Mouse (Mus musculus) kidney, adult 11 months (tissue): ENCODE measurements around the gene Fbxo47.

Experiments used
- DNase-seq: peaks from one replicate; pipeline ENCODE4 v3.0.0; 2022

Fbxo47 gene

DNA sequence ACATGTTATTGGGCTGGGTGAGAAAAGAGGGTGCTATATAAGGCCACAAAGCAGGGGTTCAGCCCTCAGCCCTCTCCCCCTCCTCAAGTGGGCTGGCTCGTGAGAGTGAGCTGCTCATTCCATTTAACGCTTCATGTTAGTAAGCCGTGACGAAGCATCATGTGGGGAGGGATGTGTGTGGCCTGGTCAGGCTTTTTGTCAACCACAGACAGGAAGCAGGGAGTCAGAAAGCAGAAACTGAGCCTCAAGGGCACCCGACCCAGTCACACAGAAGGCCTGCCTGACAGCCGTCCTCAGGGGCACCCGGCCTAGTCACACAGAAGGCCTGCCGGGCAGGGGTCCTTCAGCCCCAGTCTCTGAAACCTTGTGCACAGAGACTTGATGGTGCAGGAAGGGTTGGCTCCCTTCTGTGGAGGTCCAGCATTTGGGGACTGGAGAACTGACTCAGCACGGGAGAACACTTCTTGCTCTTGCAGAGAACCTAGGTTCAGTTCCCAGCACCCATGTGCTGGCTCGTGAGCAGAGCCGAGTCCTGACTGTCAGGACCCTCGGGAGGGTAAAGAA is 54.0 kb downstream of the Fbxo47 start:
- DNase-seq: no peak

DNA sequence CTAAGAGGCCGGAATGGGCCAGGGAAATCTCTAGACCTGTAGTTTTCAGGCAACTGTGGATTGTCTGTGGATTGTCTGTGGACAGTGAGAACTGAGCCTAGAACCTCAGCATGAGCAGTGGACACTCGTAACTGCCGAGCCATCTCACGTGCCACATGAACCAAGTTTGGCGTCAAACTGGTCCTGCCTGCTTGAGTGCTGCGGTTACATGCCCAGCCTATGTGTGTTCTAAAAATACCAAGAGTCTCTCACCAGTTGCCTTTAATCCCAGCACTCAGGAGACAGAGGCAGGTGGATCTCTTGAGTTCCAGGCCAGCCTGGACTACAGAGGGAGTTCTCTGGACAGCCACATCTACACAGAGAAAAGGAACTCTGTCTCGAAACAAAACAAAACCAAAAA is 54.6 kb downstream of the Fbxo47 start:
- no peak for DNase-seq

DNA sequence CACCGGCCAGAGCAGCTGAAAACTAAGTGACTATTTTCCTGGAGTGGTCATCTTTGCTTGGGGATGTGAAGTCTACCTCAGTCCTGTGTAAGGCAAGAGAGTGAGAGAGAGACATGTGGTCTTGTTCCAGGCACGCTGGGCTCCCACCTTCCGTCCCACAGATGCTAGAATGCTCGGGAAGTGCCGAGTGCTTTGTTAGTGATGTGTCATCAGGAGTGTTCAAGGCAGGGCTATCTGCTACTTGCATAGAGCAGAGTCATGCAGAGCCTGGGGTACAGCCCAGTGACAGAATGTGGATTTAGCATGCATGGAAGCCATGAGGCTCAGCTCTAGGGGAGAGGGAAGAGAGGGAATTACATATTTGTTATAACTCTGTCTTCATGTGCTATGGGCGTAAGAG is 56.3 kb downstream of the Fbxo47 start:
- no peak for DNase-seq

DNA sequence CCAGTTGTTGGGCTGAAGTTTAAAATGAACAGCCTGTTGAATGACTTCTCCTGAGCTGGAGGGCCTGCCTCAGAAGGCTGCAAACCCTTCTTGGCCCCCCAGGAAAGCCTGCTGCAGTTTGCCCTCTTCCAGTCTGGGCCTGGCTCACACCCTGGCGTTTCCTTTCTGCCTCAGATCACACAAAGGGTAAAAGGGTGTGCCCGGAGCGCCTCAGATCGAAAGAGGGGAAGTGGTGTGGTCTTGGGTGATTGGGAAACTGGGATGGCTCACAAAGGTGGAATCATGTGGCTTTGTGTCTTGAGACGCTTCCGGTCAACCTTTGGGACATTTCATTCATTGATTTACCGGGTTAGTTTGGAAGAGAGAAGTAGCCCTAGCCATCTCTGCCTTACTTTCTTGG is 57.5 kb downstream of the Fbxo47 start:
- no peak for DNase-seq

DNA sequence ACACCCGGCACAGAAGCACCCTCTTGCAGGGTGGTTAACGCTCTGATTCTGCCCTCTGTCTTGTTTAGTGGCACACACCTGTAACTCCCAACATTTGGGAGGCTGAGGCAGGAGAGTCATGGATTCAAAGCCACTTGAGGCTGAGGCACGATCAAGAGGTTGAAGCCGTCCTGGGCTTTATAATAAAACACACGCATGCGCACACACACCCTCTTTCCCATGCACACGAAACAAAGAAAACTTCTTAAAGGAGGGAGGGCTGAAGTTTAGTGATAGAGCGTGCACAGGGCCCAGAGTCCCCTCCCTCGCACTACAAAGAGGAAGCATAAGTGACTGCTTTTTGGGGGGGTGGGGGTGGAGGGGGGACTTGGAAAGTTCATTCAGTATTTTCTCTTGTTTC is 58.0 kb downstream of the Fbxo47 start:
- DNase-seq: no peak

DNA sequence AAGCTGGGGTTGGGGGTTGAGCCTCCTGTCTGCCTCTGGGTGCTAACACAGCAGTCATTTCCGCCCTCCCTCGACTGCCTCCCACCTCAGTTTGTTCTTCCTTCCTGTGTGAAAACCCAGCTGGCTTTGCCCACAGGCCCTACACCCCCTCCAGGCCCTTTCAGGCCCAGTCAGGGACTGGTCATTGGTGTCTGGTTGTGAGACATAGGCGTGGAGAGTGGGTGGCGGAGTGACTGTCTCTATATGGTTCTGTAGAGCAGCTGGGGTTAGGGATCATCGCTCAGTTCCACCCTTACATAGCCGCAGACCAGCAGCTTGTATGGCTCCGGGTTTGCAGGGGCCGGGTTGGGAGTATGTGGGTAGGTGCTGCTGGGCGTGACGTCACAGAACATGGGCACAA is 58.7 kb downstream of the Fbxo47 start:
- no peak for DNase-seq

DNA sequence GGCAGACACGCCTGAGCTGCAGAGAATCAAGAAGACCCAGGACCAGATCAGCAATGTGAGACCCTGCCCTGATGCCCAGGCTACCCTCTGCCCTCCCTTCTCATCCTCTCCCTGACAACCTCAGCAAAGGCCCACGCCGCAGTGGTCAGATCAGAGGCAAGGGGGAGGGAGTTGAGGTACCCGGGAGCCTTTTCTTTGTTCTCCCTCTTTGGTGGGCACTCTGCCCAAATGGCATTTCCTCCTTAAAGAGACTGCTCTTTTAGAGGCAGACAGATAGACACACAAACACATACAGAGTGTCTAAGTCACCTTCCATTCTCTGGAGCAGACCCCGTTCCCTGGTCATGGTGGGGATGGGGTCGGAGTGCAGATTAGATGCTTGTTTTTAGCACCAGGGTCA is 59.1 kb downstream of the Fbxo47 start:
- DNase-seq: no peak

DNA sequence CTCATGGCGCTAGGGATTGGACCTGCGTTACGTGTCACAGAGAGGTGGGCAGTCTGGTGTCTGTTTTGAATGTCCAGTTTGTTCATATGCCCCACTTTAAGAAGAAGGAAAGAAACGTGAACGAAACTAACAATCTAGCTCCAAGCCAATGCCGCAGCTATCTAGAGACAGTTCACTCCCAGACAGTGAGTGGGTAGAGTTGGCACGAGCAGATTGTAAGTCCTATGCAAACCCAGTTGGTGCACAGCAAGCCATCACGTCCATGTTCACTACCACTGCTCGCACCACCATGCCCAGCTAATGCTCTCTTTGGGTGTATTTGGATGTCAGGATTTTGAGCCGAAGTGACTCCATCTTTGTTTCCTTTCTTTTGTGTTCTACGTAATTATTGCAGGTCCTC is 59.8 kb downstream of the Fbxo47 start:
- no peak for DNase-seq

DNA sequence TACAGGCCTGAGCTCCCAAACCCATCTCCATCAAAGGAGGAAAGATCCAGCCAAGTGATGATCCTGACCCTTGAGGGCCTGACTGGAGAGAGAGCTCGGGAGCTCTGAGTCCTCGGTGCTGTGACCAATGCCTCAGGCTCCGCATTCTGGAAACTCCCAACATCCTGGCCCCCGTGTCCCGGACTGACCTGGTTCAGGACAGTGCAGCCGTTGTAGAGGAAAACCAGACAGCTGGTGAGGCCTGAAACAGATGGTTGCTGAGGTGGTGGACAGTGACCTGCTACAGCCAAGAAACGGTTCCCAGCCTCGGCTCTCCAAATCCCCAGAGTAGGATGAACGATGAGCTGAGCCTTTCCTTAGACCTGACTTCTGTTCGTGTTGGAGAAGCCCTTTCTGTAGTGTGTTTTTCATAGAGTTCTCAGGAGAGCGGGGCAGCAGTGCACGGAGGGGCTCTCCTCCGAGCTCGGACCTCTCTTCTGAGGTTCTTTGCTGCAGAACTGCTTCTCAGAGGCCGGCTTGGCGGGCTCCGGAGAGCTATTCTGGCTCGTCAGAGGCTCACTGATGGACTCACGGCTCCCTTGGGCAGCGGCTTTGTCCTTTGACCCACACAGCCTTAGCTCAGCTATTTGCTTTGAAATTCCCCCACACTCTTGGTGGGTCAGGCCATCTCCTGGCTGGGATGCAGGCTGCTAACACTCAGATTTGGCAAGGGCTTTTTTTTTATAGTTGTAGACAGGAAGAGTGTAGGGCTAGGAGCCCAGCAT is 60.9 kb downstream of the Fbxo47 start:
- DNase-seq: no peak

DNA sequence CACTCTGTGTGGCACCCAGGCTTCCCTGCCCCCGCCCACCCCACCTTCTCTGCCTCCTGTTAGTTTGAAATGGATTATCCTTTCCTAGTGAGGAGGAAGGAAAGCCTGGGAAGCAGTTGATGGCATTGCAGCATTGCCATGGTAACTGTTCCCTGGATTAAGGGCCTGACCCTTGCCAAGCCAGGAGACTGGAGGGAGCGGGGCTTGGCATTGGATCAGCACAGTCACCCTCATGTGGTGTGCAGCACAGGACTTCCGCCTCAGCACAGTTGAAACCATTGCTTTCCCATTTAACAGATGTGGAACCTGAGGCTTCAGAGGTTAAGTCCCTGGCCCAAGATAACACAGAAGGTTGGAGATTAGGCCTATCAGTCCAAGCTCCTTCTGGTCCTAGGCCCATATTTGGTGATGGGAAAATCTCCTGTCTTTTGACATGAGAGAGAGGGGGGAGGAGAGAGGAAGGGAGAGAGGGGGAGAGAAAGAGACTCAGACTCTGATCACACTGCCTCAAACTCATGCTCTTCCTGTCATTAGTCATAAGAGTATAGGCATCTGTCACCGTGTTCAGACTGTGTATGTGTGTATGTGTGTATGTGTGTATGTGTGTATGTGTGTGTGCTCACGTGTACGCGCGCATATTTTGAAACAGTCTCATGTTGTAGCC is 62.4 kb downstream of the Fbxo47 start:
- DNase-seq: no peak

DNA sequence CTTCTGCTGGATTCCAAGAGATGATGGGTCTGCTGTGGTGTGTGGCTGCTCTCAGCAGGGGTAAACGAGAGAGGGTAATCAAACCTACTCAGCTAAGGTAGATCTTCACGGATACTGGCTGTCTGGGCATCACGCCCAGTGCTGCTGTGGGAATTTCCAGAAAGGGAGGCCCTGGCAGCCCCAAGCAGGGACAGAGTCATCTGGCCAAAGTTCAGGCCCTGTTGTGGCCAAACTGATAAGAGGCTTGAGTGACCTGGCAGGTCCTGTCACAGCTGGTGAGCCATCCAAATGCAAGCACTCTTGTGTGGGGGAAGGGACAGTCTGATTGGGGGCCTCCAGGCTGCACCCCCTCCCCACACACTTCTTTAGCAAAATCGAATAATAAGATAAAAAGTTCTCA is 63.1 kb downstream of the Fbxo47 start:
- peak; percentile 92 for DNase-seq

DNA sequence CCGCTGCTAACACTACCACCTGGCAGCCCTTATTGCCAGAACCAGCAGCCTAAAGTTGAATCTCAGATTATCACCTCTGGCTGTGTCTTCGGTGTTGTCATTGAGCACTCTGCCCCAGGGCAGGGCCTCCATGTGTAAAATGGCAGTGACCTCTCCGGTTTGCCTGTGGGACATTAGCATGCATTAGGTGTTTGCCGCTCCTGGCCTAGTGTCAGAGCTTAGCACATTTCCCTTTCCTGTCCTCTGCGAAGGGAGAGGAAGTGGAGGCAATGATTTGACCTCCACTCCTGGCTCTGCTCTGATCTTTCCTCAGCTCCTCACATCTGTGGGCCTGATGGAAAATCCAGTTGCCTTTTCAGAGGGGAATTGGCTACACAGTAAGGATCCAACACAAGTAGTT is 64.0 kb downstream of the Fbxo47 start:
- no peak for DNase-seq

DNA sequence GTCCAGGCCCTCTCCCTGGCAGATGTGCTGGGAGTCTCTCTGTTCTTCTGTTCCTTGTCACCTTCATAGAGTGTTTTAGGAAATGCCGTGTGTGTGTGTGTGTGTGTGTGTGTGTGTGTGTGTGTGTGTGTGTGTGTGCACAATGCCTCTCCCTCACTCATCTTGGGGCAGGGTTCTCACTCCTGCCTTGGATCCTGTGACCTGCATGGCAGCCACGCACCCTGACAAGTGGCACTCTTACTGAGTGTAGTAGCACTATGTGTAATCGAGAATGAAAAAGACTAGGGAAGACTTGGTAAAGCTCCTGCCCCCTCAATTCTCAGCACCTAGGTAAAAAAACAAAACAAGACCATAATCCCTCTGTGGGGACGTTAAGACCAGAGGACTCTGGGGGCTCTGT is 64.9 kb downstream of the Fbxo47 start:
- no peak for DNase-seq

DNA sequence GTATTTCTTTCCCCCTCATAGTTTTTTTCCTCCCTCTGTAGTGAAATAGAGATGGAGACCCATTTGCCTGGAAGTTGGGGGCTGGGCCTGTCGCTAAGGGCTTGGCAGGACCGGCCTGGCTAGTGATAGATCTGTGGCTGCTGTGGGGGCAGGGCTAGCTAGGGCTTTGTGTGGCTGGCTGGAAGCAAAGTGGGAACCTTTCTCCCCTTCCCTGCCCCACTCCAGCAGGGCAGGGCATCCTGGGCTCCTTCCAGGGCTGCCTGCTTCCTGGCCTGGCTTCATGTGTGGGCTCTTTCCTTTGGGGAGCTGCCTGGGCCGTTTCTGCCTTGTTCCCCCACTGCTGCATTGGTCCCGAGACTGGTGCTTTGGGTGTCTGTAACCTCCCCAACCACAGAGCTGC is 65.4 kb downstream of the Fbxo47 start:
- DNase-seq: no peak

DNA sequence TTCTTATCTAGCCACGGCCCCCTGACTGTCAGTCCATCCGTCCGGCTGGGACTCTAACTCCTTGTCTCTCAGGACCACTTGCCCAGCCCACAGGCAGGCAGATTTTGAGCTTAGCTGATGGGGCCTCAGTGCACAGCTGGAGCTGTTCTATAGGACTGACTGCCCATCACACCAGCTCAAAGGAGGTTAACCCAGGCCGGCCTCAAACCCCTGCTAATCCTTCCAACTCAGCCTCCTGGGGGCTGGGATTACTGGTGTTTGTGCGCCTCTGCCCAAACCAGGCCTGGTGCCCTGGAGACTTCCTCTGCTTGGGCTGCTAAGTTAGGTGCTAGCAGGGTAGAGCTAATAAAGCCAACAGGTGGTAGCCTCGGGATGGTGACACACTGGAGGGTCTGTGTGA is 66.0 kb downstream of the Fbxo47 start:
- DNase-seq: no peak

DNA sequence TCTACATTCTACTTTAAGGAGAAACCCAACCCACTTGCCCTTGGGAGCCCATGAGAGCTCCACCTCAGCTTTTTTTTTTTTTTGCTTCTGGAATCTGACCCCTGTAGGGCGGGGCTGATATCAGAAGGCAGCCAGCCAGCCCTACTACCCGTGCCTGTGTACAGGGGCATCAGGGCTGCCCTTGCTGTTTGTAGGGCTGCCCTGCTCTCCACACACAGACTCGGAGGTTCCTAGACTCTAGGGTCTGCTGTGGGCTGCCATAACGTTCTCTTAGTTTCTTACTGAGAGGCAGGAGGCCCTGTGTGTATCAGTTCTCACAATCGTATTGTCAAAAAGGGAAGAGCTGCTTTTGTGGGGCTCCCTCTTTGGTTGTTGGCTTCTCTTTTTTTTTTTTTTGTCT is 66.6 kb downstream of the Fbxo47 start:
- DNase-seq: peak; percentile 80

DNA sequence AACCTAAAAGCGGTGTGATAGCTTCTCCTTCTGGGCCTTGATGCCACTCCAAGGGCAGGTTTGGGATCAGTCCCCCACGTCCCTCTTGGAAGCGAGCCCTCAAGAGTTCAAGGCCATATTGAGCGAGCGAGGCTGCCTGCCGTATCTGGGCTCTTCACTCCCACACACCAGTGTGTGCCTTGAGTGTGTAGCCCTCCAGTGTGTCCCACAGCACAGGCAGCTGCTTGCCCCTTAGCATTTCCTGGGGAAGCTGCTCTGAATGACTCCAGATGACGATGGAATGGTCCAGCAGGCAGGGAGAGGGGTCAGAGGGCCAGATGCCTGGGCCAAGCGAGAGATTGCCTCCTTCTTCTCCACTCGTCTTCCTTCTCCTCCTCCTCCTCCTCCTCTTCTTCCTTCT is 67.0 kb downstream of the Fbxo47 start:
- DNase-seq: no peak

DNA sequence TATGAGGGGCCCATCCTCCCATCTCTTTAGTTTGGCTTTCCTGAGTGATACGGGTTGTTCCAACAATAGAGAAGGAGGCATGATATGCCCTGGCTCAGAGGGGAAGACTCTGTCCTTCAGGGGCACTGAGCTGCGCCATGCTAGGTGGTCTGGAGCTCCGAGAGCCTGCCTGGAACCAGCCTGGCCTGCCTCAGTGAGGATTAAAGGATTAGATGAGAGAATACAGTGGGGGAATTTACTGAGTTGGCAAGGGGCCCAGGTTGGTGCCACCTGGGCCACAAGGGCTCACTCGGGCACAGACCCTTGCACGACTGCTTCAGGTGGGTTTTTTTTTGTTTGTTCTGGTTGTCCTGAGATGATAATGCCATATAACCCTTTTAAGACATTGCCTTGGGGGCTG is 67.8 kb downstream of the Fbxo47 start:
- DNase-seq: no peak

DNA sequence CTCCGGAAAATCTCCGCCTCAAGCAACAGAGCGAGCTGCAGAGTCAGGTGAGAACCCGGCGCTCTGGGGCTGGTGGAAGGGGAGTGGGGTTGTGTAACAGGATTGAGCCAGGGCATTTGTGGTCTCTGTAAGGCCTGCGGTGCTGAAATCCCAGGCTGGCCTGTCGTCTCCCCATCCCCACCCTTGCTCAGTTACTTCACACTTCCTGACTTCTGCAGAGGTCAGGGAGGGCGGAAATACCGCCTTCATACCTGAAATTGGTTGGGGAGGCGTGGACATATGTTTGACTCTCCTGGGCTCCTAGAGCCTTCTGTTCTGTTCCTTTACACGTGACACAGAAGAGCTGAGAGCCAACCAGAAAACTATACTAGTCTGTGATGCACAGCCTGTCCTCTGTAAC is 68.2 kb downstream of the Fbxo47 start:
- no peak for DNase-seq

DNA sequence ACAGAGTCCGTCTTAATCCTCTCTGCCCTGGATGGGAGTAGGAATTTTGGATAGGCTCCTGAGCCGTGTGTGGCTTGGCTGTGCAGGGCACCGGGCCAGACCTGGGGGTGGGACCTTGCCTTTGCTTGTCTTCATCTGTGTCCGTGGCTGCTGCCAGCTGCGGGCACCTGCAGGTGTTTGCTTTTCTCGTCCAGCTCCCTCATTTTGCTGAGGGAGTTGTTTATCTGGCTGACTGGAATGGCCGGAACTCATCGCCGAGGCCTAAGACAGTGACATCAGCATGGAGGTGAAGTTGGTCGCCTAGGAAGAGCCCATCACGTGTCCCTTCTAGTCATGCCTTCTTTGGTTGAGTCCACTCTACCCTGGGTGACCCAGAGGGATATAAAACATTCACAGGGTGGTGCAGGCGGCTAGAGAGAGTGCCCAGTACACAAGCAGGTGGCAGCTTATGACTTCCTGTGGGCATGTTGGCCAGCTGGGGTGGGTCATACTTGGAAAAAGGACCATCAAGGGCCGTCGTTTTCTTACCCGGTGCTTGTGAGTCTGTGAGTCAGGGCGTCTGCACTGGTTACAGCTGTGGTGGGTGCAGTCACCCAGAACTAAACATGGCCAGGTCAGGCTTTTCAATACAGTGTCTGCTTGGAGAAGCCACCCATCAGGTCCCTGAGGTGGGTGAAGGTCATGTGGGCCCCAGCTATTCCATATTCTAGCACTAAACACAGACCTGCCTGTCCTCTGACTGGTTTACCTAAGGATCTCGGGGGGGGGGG is 70.0 kb downstream of the Fbxo47 start:
- DNase-seq: peak; percentile 86

DNA sequence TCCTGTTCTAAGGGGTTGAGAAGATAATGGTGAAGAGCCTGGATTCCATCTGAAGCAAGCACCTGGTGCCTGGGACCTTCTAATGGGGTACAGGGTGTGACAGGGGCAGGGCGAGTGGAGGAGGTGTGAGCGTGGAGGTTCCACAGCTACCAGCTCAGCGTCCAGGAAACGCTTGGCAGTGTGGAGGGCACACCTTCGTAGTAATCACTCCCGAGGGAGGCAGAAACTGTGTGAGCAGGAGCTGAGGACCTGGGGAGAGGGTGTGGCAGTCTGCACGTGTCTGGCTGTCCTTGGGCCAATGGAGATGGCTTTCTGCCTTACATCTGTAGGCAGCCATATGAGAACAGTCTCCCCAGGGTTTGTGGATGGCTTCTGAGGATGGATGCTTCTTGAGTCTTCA is 70.9 kb downstream of the Fbxo47 start:
- DNase-seq: no peak

DNA sequence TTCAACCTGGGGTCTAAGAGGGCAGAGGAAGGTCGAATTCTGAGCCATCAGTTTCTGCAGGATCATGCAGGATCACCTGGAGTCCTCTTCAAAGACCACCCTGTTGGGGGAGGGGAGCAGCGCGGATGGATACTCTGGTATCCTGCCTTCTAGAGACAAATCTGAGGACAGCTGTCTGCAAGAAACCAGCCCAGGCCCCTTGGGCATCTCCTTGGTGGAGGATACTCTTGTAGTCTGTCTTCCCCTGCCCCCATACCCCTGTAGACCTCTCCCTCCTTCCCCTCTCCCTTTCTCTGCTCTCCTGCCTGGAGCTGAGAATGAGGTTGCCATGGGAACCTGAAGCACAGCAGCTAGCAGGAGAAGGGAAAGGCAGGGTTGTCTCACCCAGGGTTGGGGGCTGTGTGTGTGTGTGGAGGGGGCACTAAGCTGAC is 71.4 kb downstream of the Fbxo47 start:
- no peak for DNase-seq

DNA sequence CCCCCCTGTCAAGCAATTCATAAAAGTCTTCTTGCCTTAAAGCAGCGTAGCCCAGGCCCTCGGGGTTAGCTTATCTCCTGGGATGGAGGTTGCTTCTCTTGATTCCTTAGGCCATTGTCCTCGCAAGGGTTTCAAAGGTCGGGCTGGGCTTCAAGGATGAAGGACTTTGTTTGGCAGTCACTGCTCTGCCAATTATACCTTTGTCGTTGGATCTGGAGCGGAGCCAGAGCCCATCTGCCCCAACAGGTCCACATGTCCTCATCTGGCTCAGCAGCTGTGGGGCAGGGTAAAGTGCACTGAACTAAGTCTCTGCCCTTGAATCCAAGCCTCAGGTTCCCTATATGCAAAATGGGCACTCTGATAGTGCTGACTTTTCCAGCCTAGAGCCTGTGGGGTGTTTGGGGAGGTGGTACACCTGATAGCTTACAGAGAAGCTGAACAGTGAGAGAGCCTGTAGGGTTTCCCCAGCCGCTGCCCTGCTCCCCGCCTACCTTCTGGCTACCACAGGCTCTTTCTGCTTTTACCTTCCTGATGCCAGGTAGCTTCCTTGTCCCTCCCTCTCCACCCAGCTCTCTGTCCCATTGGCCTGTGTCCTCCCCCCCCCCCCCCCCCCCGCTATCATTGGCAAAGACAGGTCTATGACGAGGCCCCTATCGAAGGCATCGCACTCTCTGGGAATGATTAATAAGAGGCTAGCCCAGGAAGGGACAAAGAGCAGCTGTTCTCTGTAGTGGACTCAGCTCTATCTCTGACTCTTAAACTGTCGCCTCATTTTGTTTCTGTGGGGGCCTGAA is 72.2 kb downstream of the Fbxo47 start:
- peak; percentile 91 for DNase-seq
